Mouse (Mus musculus) retina, postnatal 7 days (tissue): ENCODE measurements around the gene Glo1.

ENCODE experiments used
- DNase-seq: peaks from one replicate; pipeline ENCODE4 v3.0.0-alpha.2; 2012; ENCODE audit warnings: low read depth, low spot score

The Glo1 gene

DNA sequence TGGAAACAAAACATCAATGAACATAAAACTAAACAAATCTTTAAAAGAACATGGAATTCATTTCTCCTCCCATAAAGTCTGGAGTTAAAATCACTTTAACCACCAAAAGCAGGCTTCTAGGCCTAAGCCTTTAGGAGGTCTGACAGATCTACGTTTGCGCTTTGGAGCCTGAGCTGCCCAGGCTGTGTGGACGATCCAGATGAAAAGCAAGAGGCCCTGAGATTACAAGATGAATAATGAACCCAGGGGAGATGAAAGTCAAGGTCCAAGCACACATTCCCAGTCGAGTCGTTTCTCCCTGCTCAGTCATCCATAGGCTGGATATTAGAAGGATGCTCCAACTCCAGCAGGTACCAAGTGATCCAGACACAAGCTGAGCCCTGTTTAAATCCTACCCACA, 90.0 kb downstream of the Glo1 start:
- DNase-seq, result no peak
